Mouse (Mus musculus) large intestine, adult 2 months (tissue): Measurements from ENCODE around the gene Ablim1. TPM values are rescaled to one million over a fixed set of nuclear protein-coding genes. Genes with fewer than 3 reads are reported as not detected.

Experiments
- DNase-seq: peaks from one replicate; pipeline ENCODE4 v3.0.0-alpha.2; 2012; ENCODE audit warnings: low read depth, low spot score
- WGBS: fragments of 180-500 bp; shearing (Covaris S2); methylation state at CpG from one replicate; pipeline ENCODE4 v1.1.7; 2018; 5-methylcytosine and 5-hydroxymethylcytosine counted together
- polyA plus RNA-seq: library from polyadenylated mRNA; depleted of rRNA; stranded (reverse); fragments of >200 nt; gene quantifications from 2 replicates; pipeline ENCODE4 v1.2.3, GENCODE M21; 2012

Ablim1 gene
- polyA plus RNA-seq, 1 experiment, result 14.1 TPM

GRCm38 (mm10) chr19:57062746-57063145 lies 252.0 kb downstream of the Ablim1 start:
- DNase-seq, result no peak
- 82% methylated on average over 4 of the region's 4 CpGs for WGBS

GRCm38 (mm10) chr19:57059018-57059580 lies 255.6 kb downstream of the Ablim1 start:
- no peak for DNase-seq
- WGBS, result 79% methylated on average over 19 of the region's 19 CpGs

- WGBS, result 100% methylated on average over 2 of the region's 2 CpGs
- no peak for DNase-seq
Observed at GRCm38 (mm10) chr19:57057568-57057967, 257.2 kb downstream of the Ablim1 start.

- no peak for DNase-seq
- 84% methylated on average over 16 of the region's 16 CpGs for WGBS
Observed at GRCm38 (mm10) chr19:57055215-57056120, 259.3 kb downstream of the Ablim1 start.

GRCm38 (mm10) chr19:57052959-57053358 lies 261.8 kb downstream of the Ablim1 start:
- WGBS, result 80% methylated on average over 8 of the region's 8 CpGs
- DNase-seq, result no peak

GRCm38 (mm10) chr19:57052016-57052415 lies 262.7 kb downstream of the Ablim1 start:
- WGBS, result 79% methylated on average over 7 of the region's 7 CpGs
- DNase-seq, result no peak

GRCm38 (mm10) chr19:57049592-57050090 lies 265.1 kb downstream of the Ablim1 start:
- DNase-seq, result no peak
- 83% methylated on average over 16 of the region's 16 CpGs for WGBS

- WGBS, result 78% methylated on average over 9 of the region's 9 CpGs
- no peak for DNase-seq
Observed at GRCm38 (mm10) chr19:57047671-57048320, 266.9 kb downstream of the Ablim1 start.

GRCm38 (mm10) chr19:57039258-57039657 lies 275.5 kb downstream of the Ablim1 start:
- no peak for DNase-seq
- 65% methylated on average over 6 of the region's 6 CpGs for WGBS

- DNase-seq, result no peak
- 88% methylated on average over 15 of the region's 15 CpGs for WGBS
Observed at GRCm38 (mm10) chr19:57036860-57037259, 277.9 kb downstream of the Ablim1 start.

GRCm38 (mm10) chr19:57031582-57031981 lies 283.1 kb downstream of the Ablim1 start:
- no peak for DNase-seq
- 72% methylated on average over 4 of the region's 4 CpGs for WGBS

- 94% methylated on average over 6 of the region's 6 CpGs for WGBS
- DNase-seq, result no peak
Observed at GRCm38 (mm10) chr19:57029461-57029860, 285.3 kb downstream of the Ablim1 start.

- WGBS, result 39% methylated on average over 8 of the region's 8 CpGs
Observed at GRCm38 (mm10) chr19:57028327-57029179, 286.2 kb downstream of the Ablim1 start.

GRCm38 (mm10) chr19:57026501-57026900 lies 288.2 kb downstream of the Ablim1 start:
- no peak for DNase-seq
- 58% methylated on average over 4 of the region's 4 CpGs for WGBS

More at GRCm38 (mm10) chr19:57028327-57029179, 286.2 kb downstream of the Ablim1 start:
- no peak for DNase-seq

GRCm38 (mm10) chr19:57017785-57018179 lies 296.9 kb downstream of the Ablim1 start:
- 76% methylated on average over 8 of the region's 8 CpGs for WGBS
- no peak for DNase-seq

GRCm38 (mm10) chr19:57016995-57017784 lies 297.5 kb downstream of the Ablim1 start:
- DNase-seq, result no peak
- 43% methylated on average over 15 of the region's 15 CpGs for WGBS

- no peak for DNase-seq
- 44% methylated on average over 3 of the region's 3 CpGs for WGBS
Observed at GRCm38 (mm10) chr19:57014808-57015207, 299.9 kb downstream of the Ablim1 start.

GRCm38 (mm10) chr19:57013271-57013677 lies 301.4 kb downstream of the Ablim1 start:
- no peak for DNase-seq
- 73% methylated on average over 6 of the region's 6 CpGs for WGBS

- WGBS, result 60% methylated on average over 3 of the region's 3 CpGs
- no peak for DNase-seq
Observed at GRCm38 (mm10) chr19:57012068-57012467, 302.7 kb downstream of the Ablim1 start.
